In genomic region chr3:69626213-69626962, GRCm38 (mm10) we compare ENCODE assay signal across 32 mouse cellular contexts. TPM values are rescaled to one million over a fixed set of nuclear protein-coding genes. Genes with fewer than 3 reads are reported as not detected.
DNase-seq lines count a peak whose midpoint lies in the region; ATAC-seq and TF ChIP-seq lines count a peak whose summit lies in the region.
"Had no signal": no experiment of that assay in that cellular context is flagged by ENCODE, and none has a peak within 500 bp of the region (broad histone marks: within the 10 kb centered on the region; RNA-seq: fewer than 3 reads in every experiment).

No protein-coding gene starts in this region.

- no peak overlapping the region for H3K27ac ChIP-seq in heart, embryonic 11.5 days (ENCODE audit: low read depth, low read length)
- 0 out of 2 replicates have a peak overlapping the region, but pooled peaks have one; percentile 7 for H3K27ac ChIP-seq in limb, embryonic 12.5 days
- H3K27ac ChIP-seq: forebrain, embryonic 12.5 days; hindbrain, embryonic 10.5 days; layer of hippocampus, adult 2 months; liver, embryonic 12.5 days; midbrain, embryonic 13.5 days; neural tube, embryonic 13.5 days; stomach, embryonic 15.5 days had no signal

- CTCF ChIA-PET in Patski (lab: Charles Lee) = interaction anchor here (0.8 kb wide), 1 partner anchor 24 kb away, joined by 3 read pairs; no protein-coding TSS in a partner anchor

- no peak for TF ChIP-seq POLR2A in lung, adult 2 months (IDR thresholded peaks at IDR 0.05; ENCODE audit: borderline replicate concordance, extremely low read depth, low read depth, low read length)

- H3K36me3 ChIP-seq in heart, embryonic 11.5 days (ENCODE audit: control insufficient read depth, insufficient read depth, low read length) = no peaks in the 10 kb centered on the region
- H3K36me3 ChIP-seq in limb, embryonic 12.5 days = no peaks in the 10 kb centered on the region
- H3K36me3 ChIP-seq: forebrain, embryonic 12.5 days; G1E; hindbrain, embryonic 10.5 days; liver, embryonic 12.5 days; midbrain, embryonic 13.5 days; neural tube, embryonic 13.5 days; stomach, embryonic 15.5 days had no signal

- TF ChIP-seq CTCF in Patski (IDR thresholded peaks at IDR 0.05) = no peak
- no peak for TF ChIP-seq CTCF in lung, adult 2 months (IDR thresholded peaks at IDR 0.05; ENCODE audit: insufficient read depth, low read length)

- no peaks in the 10 kb centered on the region for H3K4me1 ChIP-seq in heart, embryonic 11.5 days (ENCODE audit: control insufficient read depth, insufficient read depth, low read length)
- H3K4me1 ChIP-seq in limb, embryonic 12.5 days (replicated peaks) = peaks cover 13% of the 10 kb centered on the region
- no peaks in the 10 kb centered on the region for H3K4me1 ChIP-seq in lung, adult 2 months (ENCODE audit: control insufficient read depth, insufficient read depth, low read length)
- H3K4me1 ChIP-seq: forebrain, embryonic 12.5 days; hindbrain, embryonic 10.5 days; liver, embryonic 12.5 days; megakaryocyte, embryonic 14.5 days; midbrain, embryonic 13.5 days; neural tube, embryonic 13.5 days; stomach, embryonic 15.5 days had no signal

- ATAC-seq in heart, embryonic 11.5 days (replicated peaks; ENCODE audit: insufficient number of reproducible peaks, low FRiP score, low TSS enrichment) = no peak
- ATAC-seq in Patski = peak; percentile 58
- ATAC-seq in limb, embryonic 12.5 days (ENCODE audit: insufficient number of reproducible peaks, insufficient read depth, low FRiP score, low TSS enrichment, low read depth) = peak; percentile 81; the same call in 1 of the 2 replicates
- ATAC-seq: activated CD4-positive, CD25-positive, alpha-beta regulatory T cell, adult 4 months; hindbrain, embryonic 16.5 days; liver, embryonic 12.5 days; liver, postnatal 0 days; lung, postnatal 0 days; midbrain, embryonic 13.5 days had no signal

- no peaks in the 10 kb centered on the region for H3K9me3 ChIP-seq in heart, embryonic 11.5 days (replicated peaks; ENCODE audit: control insufficient read depth, low read length)
- no peaks in the 10 kb centered on the region for H3K9me3 ChIP-seq in limb, embryonic 12.5 days
- H3K9me3 ChIP-seq: forebrain, embryonic 12.5 days; G1E; hindbrain, embryonic 10.5 days; liver, embryonic 12.5 days; megakaryocyte, embryonic 14.5 days; midbrain, embryonic 13.5 days; neural tube, embryonic 13.5 days; stomach, embryonic 15.5 days had no signal

- DNase-seq in heart, adult 11 months = peak; percentile 81
- DNase-seq in Patski (ENCODE audit: low read depth, low spot score) (peak; percentile 50), liver (no peak)
- no peak for DNase-seq in frontal cortex, postnatal 14 days (ENCODE audit: low spot score in 2 of 2)
- no peak for DNase-seq in lung, adult 2 months
- DNase-seq: adrenal gland, adult 8-10 months; cerebellum, adult 11 months; cerebellum, adult 9-11 months; embryo, embryonic 11 days; gastrocnemius, postnatal 36 days; kidney, adult 18-20 months; liver, postnatal 0 days; lung, postnatal 4 days; right cerebral cortex, postnatal 25 days; thymus, postnatal 14 days had no signal

- H3K4me3 ChIP-seq in heart, embryonic 11.5 days (ENCODE audit: low read depth, low read length) = no peak overlapping the region
- H3K4me3 ChIP-seq in limb, embryonic 12.5 days (replicated peaks) = no peak overlapping the region
- no peak overlapping the region for H3K4me3 ChIP-seq in lung, adult 2 months (replicated peaks; ENCODE audit: extremely low read depth, low read depth, low read length)
- H3K4me3 ChIP-seq: erythroblast, embryonic 14.5 days; forebrain, embryonic 12.5 days; heart, adult 2 months; hindbrain, embryonic 10.5 days; layer of hippocampus, adult 2 months; liver, embryonic 12.5 days; megakaryocyte, embryonic 14.5 days; midbrain, embryonic 13.5 days; neural tube, embryonic 13.5 days; stomach, embryonic 15.5 days had no signal

- H3K9ac ChIP-seq in heart, embryonic 11.5 days (ENCODE audit: low read depth, low read length) = no peak overlapping the region
- H3K9ac ChIP-seq in limb, embryonic 12.5 days (replicated peaks) = no peak overlapping the region
- H3K9ac ChIP-seq: forebrain, embryonic 12.5 days; liver, embryonic 12.5 days; liver, postnatal 0 days; midbrain, embryonic 13.5 days; neural tube, embryonic 13.5 days; stomach, embryonic 15.5 days had no signal

- in situ Hi-C loops in Patski (cut with MboI; ENCODE audit: low pct_unique_long_range_greater_than_20kb) = no loop called here

- no peak overlapping the region for H3K4me2 ChIP-seq in heart, embryonic 11.5 days
- H3K4me2 ChIP-seq in limb, embryonic 12.5 days = 0 out of 2 replicates have a peak overlapping the region, but pooled peaks have one; percentile 6
- H3K4me2 ChIP-seq: forebrain, embryonic 12.5 days; liver, embryonic 12.5 days; midbrain, embryonic 13.5 days; neural tube, embryonic 13.5 days; stomach, embryonic 15.5 days had no signal

- WGBS in heart, embryonic 11.5 days (ENCODE audit: insufficient replicate concordance) = 77% methylated on average over 11 of the region's 11 CpGs
- 80% methylated on average over 11 of the region's 11 CpGs for WGBS in limb, embryonic 12.5 days
- WGBS in lung, adult 2 months = 78% methylated on average over 11 of the region's 11 CpGs

- H3K27me3 ChIP-seq in heart, embryonic 11.5 days (ENCODE audit: control insufficient read depth, insufficient read depth, low read length) = no peaks in the 10 kb centered on the region
- H3K27me3 ChIP-seq in Patski = no peaks in the 10 kb centered on the region
- H3K27me3 ChIP-seq in limb, embryonic 12.5 days = no peaks in the 10 kb centered on the region
- H3K27me3 ChIP-seq: CH12.LX; forebrain, embryonic 12.5 days; liver, embryonic 12.5 days; megakaryocyte, embryonic 14.5 days; midbrain, embryonic 13.5 days; neural tube, embryonic 13.5 days; stomach, embryonic 15.5 days had no signal

- POLR2A ChIA-PET in Patski (lab: Charles Lee) = interaction anchor here (0.6 kb wide), 1 partner anchor 409 kb away, joined by 8 read pairs; no protein-coding TSS in a partner anchor

RNA-seq across cellular contexts. Expression of gene B3galnt1, which starts 27.6 kb away (rescaled TPM):
- 29.3 and 33.4 TPM in 2 replicates for polyA plus RNA-seq in heart, embryonic 11.5 days (2014; fragmentation: Nextera tagmentation; extraction: Ambion mirVana)
- 9.0 TPM for polyA plus RNA-seq in Patski (2021)
- 34.8 and 35.1 TPM in 2 replicates for polyA plus RNA-seq in limb, embryonic 12.5 days (2016; fragmentation: Nextera tagmentation; extraction: Ambion mirVana)
- polyA plus RNA-seq in lung, adult 2 months (2012; rRNA removed) = 4.7 and 5.4 TPM in 2 replicates
- polyA plus RNA-seq: activated CD4-positive, CD25-positive, alpha-beta regulatory T cell, adult 4 months; erythroblast, embryonic 14.5 days; G1E had no signal

Comparison
In these comparisons a context has a peak if more than half of its experiments do, and no peak if none do; other contexts are left out.
1. DNase-seq: peak in heart, adult 11 months (single experiment) and Patski (single experiment); none in liver (single experiment), frontal cortex, postnatal 14 days (0 of 2) and lung, adult 2 months (single experiment).